Mouse (Mus musculus) bone marrow macrophage, adult 2 months (primary cell): ENCODE measurements at regions not wholly inside any gene's neighbourhood (a gene's known extent, or its start where the extent isn't known, plus 50 kb on each side); places are given as distances from the start of the nearest gene placed in this dataset.

Experiments used
- CTCF ChIP-seq: IDR thresholded peaks from 2 replicates; pipeline ENCODE4 v1.5.1; 2012; ENCODE audit warnings: low read depth, mild to moderate bottlenecking, low read length, moderate library complexity
- POLR2A ChIP-seq: IDR thresholded peaks from 2 replicates; pipeline ENCODE4 v1.6.1; 2012; ENCODE audit warnings: mild to moderate bottlenecking, low read depth, low read length, borderline replicate concordance

GRCm38 (mm10) chr11:44049253-44049976, 148.4 kb upstream of the Adra1b start:
- TF ChIP-seq CTCF (no peak), POLR2A (no peak)
